Mouse (Mus musculus): ENCODE results near the gene Kcnj12. TPM values are rescaled to one million over a fixed set of nuclear protein-coding genes. Genes with fewer than 3 reads are reported as not detected.

Kcnj12 gene
- polyA plus RNA-seq, 1 experiment, result 5.7 TPM

DNA sequence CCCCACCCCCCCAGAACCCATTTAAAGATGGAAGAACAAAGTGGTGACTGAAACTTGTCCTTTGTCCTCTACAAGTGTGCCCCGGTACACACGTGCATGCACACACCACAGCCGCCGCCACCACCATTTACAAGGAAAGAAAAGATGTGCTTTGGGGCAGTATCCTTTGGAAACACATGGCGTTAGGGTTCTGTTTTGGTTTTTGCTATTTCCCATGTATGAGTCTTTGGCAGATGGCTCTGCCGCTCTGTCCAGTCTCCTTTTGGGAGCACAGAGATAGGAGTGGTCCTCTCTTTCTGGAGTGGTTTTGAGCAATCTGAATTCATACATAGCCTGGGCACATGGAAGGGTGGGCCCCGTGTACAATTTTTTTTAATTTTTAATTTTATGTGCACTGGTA, 8.8 kb downstream of the Kcnj12 start:
- no peaks in the 10 kb centered on the region for H3K36me3 ChIP-seq (ENCODE audit: control insufficient read depth, insufficient read depth, low read length)
- no peak overlapping the region for H3K27ac ChIP-seq (ENCODE audit: insufficient read depth, low read depth, low read length)
- no peaks in the 10 kb centered on the region for H3K27me3 ChIP-seq (replicated peaks; ENCODE audit: control insufficient read depth, insufficient read depth, low read length)
- no peak for DNase-seq
- no peak overlapping the region for H3K4me3 ChIP-seq (ENCODE audit: insufficient read depth, low read depth, low read length)
- WGBS, result 97% methylated on average over 7 of the region's 7 CpGs
- no peak for TF ChIP-seq CTCF (conservative IDR thresholded peaks at IDR 0.05; ENCODE audit: insufficient read depth, insufficient read length, low read depth, low read length)
- no peak for TF ChIP-seq POLR2A (IDR thresholded peaks at IDR 0.05; ENCODE audit: low read depth, low read length)
- H3K4me1 ChIP-seq (ENCODE audit: control insufficient read depth, insufficient read depth, low read length), result peaks cover 13% of the 10 kb centered on the region; the same call in 1 of the 2 replicates

- no peaks in the 10 kb centered on the region for H3K27me3 ChIP-seq (replicated peaks; ENCODE audit: control insufficient read depth, insufficient read depth, low read length)
- no peak for DNase-seq
- 85% methylated on average over 5 of the region's 5 CpGs for WGBS
Observed at GRCm38 (mm10) chr11:61031658-61032445, 9.5 kb downstream of the Kcnj12 start.

GRCm38 (mm10) chr11:61032481-61032880, 10.1 kb downstream of the Kcnj12 start:
- H3K27ac ChIP-seq (ENCODE audit: insufficient read depth, low read depth, low read length), result no peak overlapping the region
- H3K4me1 ChIP-seq (ENCODE audit: control insufficient read depth, insufficient read depth, low read length), result peaks cover 12% of the 10 kb centered on the region; the same call in 1 of the 2 replicates
- 84% methylated on average over 7 of the region's 7 CpGs for WGBS
- no peak for TF ChIP-seq CTCF (conservative IDR thresholded peaks at IDR 0.05; ENCODE audit: insufficient read depth, insufficient read length, low read depth, low read length)
- TF ChIP-seq POLR2A (IDR thresholded peaks at IDR 0.05; ENCODE audit: low read depth, low read length), result no peak
- no peak for DNase-seq
- no peaks in the 10 kb centered on the region for H3K36me3 ChIP-seq (ENCODE audit: control insufficient read depth, insufficient read depth, low read length)
- no peaks in the 10 kb centered on the region for H3K27me3 ChIP-seq (replicated peaks; ENCODE audit: control insufficient read depth, insufficient read depth, low read length)
- no peak overlapping the region for H3K4me3 ChIP-seq (ENCODE audit: insufficient read depth, low read depth, low read length)

More at GRCm38 (mm10) chr11:61031658-61032445, 9.5 kb downstream of the Kcnj12 start:
- no peaks in the 10 kb centered on the region for H3K36me3 ChIP-seq (ENCODE audit: control insufficient read depth, insufficient read depth, low read length)
- H3K27ac ChIP-seq (ENCODE audit: insufficient read depth, low read depth, low read length), result no peak overlapping the region
- H3K4me1 ChIP-seq (ENCODE audit: control insufficient read depth, insufficient read depth, low read length), result peaks cover 13% of the 10 kb centered on the region; the same call in 1 of the 2 replicates
- H3K4me3 ChIP-seq (ENCODE audit: insufficient read depth, low read depth, low read length), result no peak overlapping the region
- TF ChIP-seq CTCF (conservative IDR thresholded peaks at IDR 0.05; ENCODE audit: insufficient read depth, insufficient read length, low read depth, low read length) (no peak), POLR2A (IDR thresholded peaks at IDR 0.05; ENCODE audit: low read depth, low read length) (no peak)

GRCm38 (mm10) chr11:61033160-61033559, 10.8 kb downstream of the Kcnj12 start:
- no peaks in the 10 kb centered on the region for H3K27me3 ChIP-seq (replicated peaks; ENCODE audit: control insufficient read depth, insufficient read depth, low read length)
- no peak overlapping the region for H3K27ac ChIP-seq (ENCODE audit: insufficient read depth, low read depth, low read length)
- TF ChIP-seq CTCF (conservative IDR thresholded peaks at IDR 0.05; ENCODE audit: insufficient read depth, insufficient read length, low read depth, low read length), result no peak
- TF ChIP-seq POLR2A (IDR thresholded peaks at IDR 0.05; ENCODE audit: low read depth, low read length), result no peak
- H3K36me3 ChIP-seq (ENCODE audit: control insufficient read depth, insufficient read depth, low read length), result no peaks in the 10 kb centered on the region
- peaks cover 5% of the 10 kb centered on the region; the same call in 1 of the 2 replicates for H3K4me1 ChIP-seq (ENCODE audit: control insufficient read depth, insufficient read depth, low read length)
- 82% methylated on average over 5 of the region's 5 CpGs for whole genome bisulfite sequencing
- no peak for DNase-seq
- no peak overlapping the region for H3K4me3 ChIP-seq (ENCODE audit: insufficient read depth, low read depth, low read length)

- no peak overlapping the region for H3K27ac ChIP-seq (ENCODE audit: insufficient read depth, low read depth, low read length)
- no peak overlapping the region for H3K4me3 ChIP-seq (ENCODE audit: insufficient read depth, low read depth, low read length)
- 97% methylated on average over 9 of the region's 9 CpGs for WGBS
- no peaks in the 10 kb centered on the region for H3K4me1 ChIP-seq (ENCODE audit: control insufficient read depth, insufficient read depth, low read length)
- TF ChIP-seq CTCF (conservative IDR thresholded peaks at IDR 0.05; ENCODE audit: insufficient read depth, insufficient read length, low read depth, low read length) (no peak), POLR2A (IDR thresholded peaks at IDR 0.05; ENCODE audit: low read depth, low read length) (no peak)
- no peak for DNase-seq
- H3K27me3 ChIP-seq (replicated peaks; ENCODE audit: control insufficient read depth, insufficient read depth, low read length), result no peaks in the 10 kb centered on the region
- H3K36me3 ChIP-seq (ENCODE audit: control insufficient read depth, insufficient read depth, low read length), result no peaks in the 10 kb centered on the region
Observed at GRCm38 (mm10) chr11:61036639-61037038, 14.3 kb downstream of the Kcnj12 start.

DNA sequence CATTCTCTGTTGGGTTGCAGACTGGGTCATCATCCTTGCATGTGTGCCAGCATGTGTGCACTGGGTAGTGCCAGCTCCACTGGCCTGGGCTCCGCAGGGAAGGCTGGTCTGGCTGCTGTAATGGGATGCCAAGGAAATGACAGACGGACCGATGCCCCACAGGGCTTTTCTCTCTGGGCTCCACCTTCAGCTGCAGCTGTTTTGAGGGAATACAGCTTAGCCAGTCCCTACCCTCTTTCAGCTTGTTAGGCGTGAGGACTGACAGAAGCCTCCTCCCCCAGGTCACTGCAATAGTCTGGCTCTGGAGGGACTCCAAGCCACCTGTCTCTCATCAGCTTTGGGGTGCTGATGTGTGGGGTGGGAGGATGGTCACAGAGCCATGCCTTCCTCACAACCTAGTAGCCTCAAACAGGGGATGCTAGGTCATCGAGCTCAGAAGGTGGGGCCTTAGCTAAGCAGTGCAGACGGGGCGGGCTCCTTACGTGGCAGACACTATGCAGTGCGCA, 16.0 kb downstream of the Kcnj12 start:
- no peak overlapping the region for H3K27ac ChIP-seq (ENCODE audit: insufficient read depth, low read depth, low read length)
- no peaks in the 10 kb centered on the region for H3K27me3 ChIP-seq (replicated peaks; ENCODE audit: control insufficient read depth, insufficient read depth, low read length)
- no peaks in the 10 kb centered on the region for H3K4me1 ChIP-seq (ENCODE audit: control insufficient read depth, insufficient read depth, low read length)
- H3K4me3 ChIP-seq (ENCODE audit: insufficient read depth, low read depth, low read length), result no peak overlapping the region
- WGBS, result 72% methylated on average over 9 of the region's 9 CpGs
- TF ChIP-seq CTCF (conservative IDR thresholded peaks at IDR 0.05; ENCODE audit: insufficient read depth, insufficient read length, low read depth, low read length), result no peak
- TF ChIP-seq POLR2A (IDR thresholded peaks at IDR 0.05; ENCODE audit: low read depth, low read length), result no peak
- no peak for DNase-seq
- no peaks in the 10 kb centered on the region for H3K36me3 ChIP-seq (ENCODE audit: control insufficient read depth, insufficient read depth, low read length)

DNA sequence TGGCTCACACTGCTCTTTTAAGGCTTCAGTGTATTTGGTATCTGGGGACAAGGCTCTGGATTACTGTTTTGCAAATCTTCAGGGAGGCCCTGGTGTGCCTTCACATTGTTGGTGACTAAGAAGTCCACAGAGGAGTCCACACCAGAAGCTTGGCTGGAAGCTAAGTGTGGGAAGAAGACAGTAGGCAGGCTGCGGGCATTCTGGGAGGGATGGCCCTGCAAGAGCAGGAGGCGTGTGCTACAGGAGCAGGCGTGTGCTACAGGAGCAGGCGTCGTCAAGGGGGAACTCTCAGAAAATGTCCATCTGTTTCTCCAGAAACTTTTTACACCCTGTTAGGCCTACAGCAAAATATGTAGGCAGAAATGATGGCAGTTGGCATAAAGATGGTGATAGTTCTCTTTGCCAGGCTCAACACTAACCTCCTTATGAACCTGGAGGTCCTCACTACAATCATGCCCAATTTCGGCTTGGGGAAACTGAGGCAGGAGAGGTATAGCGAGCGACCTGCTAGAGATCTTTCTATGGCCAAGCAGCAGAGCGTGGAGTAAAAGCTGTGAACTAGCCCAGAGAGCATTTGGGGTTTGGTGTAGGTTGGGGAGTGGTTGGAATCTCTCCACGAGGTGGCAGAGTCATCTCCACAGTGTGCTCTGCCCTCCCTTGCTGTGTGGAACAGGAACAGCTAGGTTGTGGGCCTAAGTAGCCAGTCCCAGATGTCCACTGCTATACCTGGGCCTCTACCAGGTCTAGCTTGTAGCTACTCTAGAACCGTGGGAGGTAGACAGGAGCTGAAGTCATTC, 18.7 kb downstream of the Kcnj12 start:
- Histone ChIP-seq H3K27me3 (replicated peaks; ENCODE audit: control insufficient read depth, insufficient read depth, low read length) (no peaks in the 10 kb centered on the region), H3K27ac (ENCODE audit: insufficient read depth, low read depth, low read length) (no peak overlapping the region), H3K4me3 (ENCODE audit: insufficient read depth, low read depth, low read length) (no peak overlapping the region), H3K4me1 (ENCODE audit: control insufficient read depth, insufficient read depth, low read length) (peaks cover 4% of the 10 kb centered on the region), H3K36me3 (ENCODE audit: control insufficient read depth, insufficient read depth, low read length) (no peaks in the 10 kb centered on the region)
- no peak for DNase-seq
- no peak for TF ChIP-seq POLR2A (IDR thresholded peaks at IDR 0.05; ENCODE audit: low read depth, low read length)
- WGBS, result 90% methylated on average over 11 of the region's 11 CpGs
